8 mouse cellular contexts compared by ENCODE assay signal in the genomic region with DNA sequence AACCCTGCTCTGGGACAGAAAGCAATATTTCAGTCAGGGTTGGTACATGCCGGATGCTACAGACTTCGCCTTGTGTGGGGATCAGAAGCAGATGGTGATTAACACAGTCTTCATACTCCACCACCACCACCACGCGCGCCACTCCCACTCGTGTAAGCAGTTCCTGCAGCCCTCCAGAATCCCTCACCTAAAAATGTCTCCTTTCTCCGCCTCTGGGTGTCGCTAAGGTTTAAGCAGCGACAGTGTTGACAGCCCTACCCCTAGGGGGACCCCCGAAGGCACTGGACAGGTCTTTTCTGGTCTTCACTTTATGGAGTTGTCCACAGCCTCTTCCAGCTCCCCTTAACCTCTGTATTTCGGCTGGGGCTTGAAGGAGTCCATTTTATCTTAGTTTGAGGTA. TPM values are rescaled to one million over a fixed set of nuclear protein-coding genes. Genes with fewer than 3 reads are reported as not detected.
DNase-seq lines count a peak whose midpoint lies in the region; ATAC-seq and TF ChIP-seq lines count a peak whose summit lies in the region.

No protein-coding gene starts in this region.

- TF ChIP-seq CTCF in intestine, postnatal 0 days (IDR thresholded peaks at IDR 0.05; ENCODE audit: low read depth) = peak; percentile 90

- DNase-seq in B cell, adult 2 months = peak; percentile 58 to 59
- DNase-seq in MN1 (ENCODE audit: low spot score) = peak; percentile 70
- no peak for DNase-seq in midbrain, embryonic 11.5 days (ENCODE audit: low spot score, missing footprints)
- DNase-seq in spleen, adult 18-20 months = no peak

- H3K4me3 ChIP-seq in forebrain, embryonic 16.5 days (replicated peaks; ENCODE audit: low read length) = no peak overlapping the region
- peak overlapping the region; percentile 36 for H3K4me3 ChIP-seq in intestine, postnatal 0 days (ENCODE audit: low read depth, low read length)
- H3K4me3 ChIP-seq in limb, embryonic 12.5 days (replicated peaks) = peak overlapping the region; percentile 39
- no peak overlapping the region for H3K4me3 ChIP-seq in midbrain, embryonic 11.5 days (ENCODE audit: low read depth, low read length)
- peak overlapping the region; percentile 38 for H3K4me3 ChIP-seq in stomach, embryonic 15.5 days (replicated peaks)

- 1% methylated on average over 11 of the region's 11 CpGs for WGBS in forebrain, embryonic 16.5 days
- 2% methylated on average over 11 of the region's 11 CpGs for WGBS in intestine, postnatal 0 days
- WGBS in limb, embryonic 12.5 days = 3% methylated on average over 11 of the region's 11 CpGs
- WGBS in midbrain, embryonic 11.5 days = 5% methylated on average over 11 of the region's 11 CpGs
- WGBS in stomach, embryonic 15.5 days = 1% methylated on average over 11 of the region's 11 CpGs

- no peaks in the 10 kb centered on the region for H3K9me3 ChIP-seq in forebrain, embryonic 16.5 days (ENCODE audit: control insufficient read depth, low read length)
- H3K9me3 ChIP-seq in intestine, postnatal 0 days (ENCODE audit: control insufficient read depth) = no peaks in the 10 kb centered on the region
- H3K9me3 ChIP-seq in limb, embryonic 12.5 days = no peaks in the 10 kb centered on the region
- no peaks in the 10 kb centered on the region; the same call in 1 of the 2 replicates for H3K9me3 ChIP-seq in midbrain, embryonic 11.5 days (ENCODE audit: control insufficient read depth, low read length)
- no peaks in the 10 kb centered on the region for H3K9me3 ChIP-seq in stomach, embryonic 15.5 days

- H3K4me1 ChIP-seq in forebrain, embryonic 16.5 days (replicated peaks; ENCODE audit: control insufficient read depth, insufficient read depth, low read length) = peaks cover 22% of the 10 kb centered on the region
- H3K4me1 ChIP-seq in intestine, postnatal 0 days (replicated peaks; ENCODE audit: control insufficient read depth, insufficient read depth, low read length) = no peaks in the 10 kb centered on the region; the same call in 1 of the 2 replicates
- H3K4me1 ChIP-seq in limb, embryonic 12.5 days (replicated peaks) = peaks cover 36% of the 10 kb centered on the region
- peaks cover 20% of the 10 kb centered on the region for H3K4me1 ChIP-seq in midbrain, embryonic 11.5 days (ENCODE audit: control insufficient read depth, insufficient read depth, low read length)
- peaks cover 39% of the 10 kb centered on the region for H3K4me1 ChIP-seq in stomach, embryonic 15.5 days

- no peak overlapping the region for H3K27ac ChIP-seq in forebrain, embryonic 16.5 days (ENCODE audit: low read length)
- 0 out of 2 replicates have a peak overlapping the region, but pooled peaks have one; percentile 35 for H3K27ac ChIP-seq in intestine, postnatal 0 days (ENCODE audit: low read depth, low read length)
- 0 out of 2 replicates have a peak overlapping the region, but pooled peaks have one; percentile 72 for H3K27ac ChIP-seq in limb, embryonic 12.5 days
- no peak overlapping the region for H3K27ac ChIP-seq in midbrain, embryonic 11.5 days (ENCODE audit: low read depth, low read length)
- H3K27ac ChIP-seq in stomach, embryonic 15.5 days = peak overlapping the region; percentile 79; the same call in 1 of the 2 replicates

- no peaks in the 10 kb centered on the region for H3K36me3 ChIP-seq in forebrain, embryonic 16.5 days (ENCODE audit: control insufficient read depth, insufficient read depth)
- no peaks in the 10 kb centered on the region for H3K36me3 ChIP-seq in intestine, postnatal 0 days (ENCODE audit: control insufficient read depth, insufficient read depth)
- peaks cover 1% of the 10 kb centered on the region; the same call in 1 of the 2 replicates for H3K36me3 ChIP-seq in limb, embryonic 12.5 days
- H3K36me3 ChIP-seq in midbrain, embryonic 11.5 days (ENCODE audit: control insufficient read depth, insufficient read depth, low read length) = no peaks in the 10 kb centered on the region
- H3K36me3 ChIP-seq in stomach, embryonic 15.5 days = no peaks in the 10 kb centered on the region

- 0 out of 2 replicates have a peak, but pooled peaks cover 2% of the 10 kb centered on the region for H3K27me3 ChIP-seq in forebrain, embryonic 16.5 days (replicated peaks; ENCODE audit: control insufficient read depth, insufficient read depth, low read length)
- H3K27me3 ChIP-seq in intestine, postnatal 0 days (replicated peaks; ENCODE audit: control insufficient read depth, insufficient read depth, low read length) = no peaks in the 10 kb centered on the region
- no peaks in the 10 kb centered on the region for H3K27me3 ChIP-seq in limb, embryonic 12.5 days
- H3K27me3 ChIP-seq in midbrain, embryonic 11.5 days (ENCODE audit: control insufficient read depth, insufficient read depth, low read length) = no peaks in the 10 kb centered on the region; the same call in 1 of the 2 replicates
- no peaks in the 10 kb centered on the region for H3K27me3 ChIP-seq in stomach, embryonic 15.5 days (replicated peaks)

- ATAC-seq in forebrain, embryonic 16.5 days = no peak
- no peak for ATAC-seq in intestine, postnatal 0 days
- ATAC-seq in limb, embryonic 12.5 days (ENCODE audit: insufficient number of reproducible peaks, insufficient read depth, low FRiP score, low TSS enrichment, low read depth) = no peak
- no peak for ATAC-seq in midbrain, embryonic 11.5 days (ENCODE audit: low FRiP score)
- no peak for ATAC-seq in stomach, embryonic 15.5 days (ENCODE audit: insufficient read depth, low FRiP score, low read depth)

- H3K9ac ChIP-seq in forebrain, embryonic 16.5 days (replicated peaks; ENCODE audit: low read depth, low read length) = no peak overlapping the region
- H3K9ac ChIP-seq in intestine, postnatal 0 days (ENCODE audit: low read depth, low read length) = 0 out of 2 replicates have a peak overlapping the region, but pooled peaks have one; percentile 26
- 0 out of 2 replicates have a peak overlapping the region, but pooled peaks have one; percentile 57 for H3K9ac ChIP-seq in limb, embryonic 12.5 days (replicated peaks)
- no peak overlapping the region for H3K9ac ChIP-seq in midbrain, embryonic 11.5 days (ENCODE audit: low read length)
- no peak overlapping the region for H3K9ac ChIP-seq in stomach, embryonic 15.5 days

- peak overlapping the region; percentile 45 for H3K4me2 ChIP-seq in forebrain, embryonic 16.5 days (ENCODE audit: low read length)
- H3K4me2 ChIP-seq in intestine, postnatal 0 days (replicated peaks; ENCODE audit: low read depth) = peak overlapping the region; percentile 79
- peak overlapping the region; percentile 75 for H3K4me2 ChIP-seq in limb, embryonic 12.5 days
- H3K4me2 ChIP-seq in midbrain, embryonic 11.5 days = peak overlapping the region; percentile 38
- H3K4me2 ChIP-seq in stomach, embryonic 15.5 days = peak overlapping the region; percentile 81

RNA-seq across cellular contexts. Expression of a gene that starts 2.9 kb away (rescaled TPM):
- 213 and 234 TPM in 2 replicates for polyA plus RNA-seq in forebrain, embryonic 16.5 days (2015; fragmentation: Nextera tagmentation; extraction: Ambion mirVana)
- polyA plus RNA-seq in intestine, postnatal 0 days (2015; fragmentation: Nextera tagmentation; extraction: Ambion mirVana) = 113 and 115 TPM in 2 replicates
- polyA plus RNA-seq in limb, embryonic 12.5 days (2016; fragmentation: Nextera tagmentation; extraction: Ambion mirVana) = 338 and 357 TPM in 2 replicates
- polyA plus RNA-seq in midbrain, embryonic 11.5 days (2014; fragmentation: Nextera tagmentation; extraction: Ambion mirVana) = 297 and 318 TPM in 2 replicates
- polyA plus RNA-seq in stomach, embryonic 15.5 days (2015; fragmentation: Nextera tagmentation; extraction: Ambion mirVana) = 284 and 293 TPM in 2 replicates

RNA-seq across cellular contexts. Expression of a gene that starts 12.8 kb away (rescaled TPM):
- polyA plus RNA-seq in forebrain, embryonic 16.5 days (2015; fragmentation: Nextera tagmentation; extraction: Ambion mirVana) = 24.9 and 32.0 TPM in 2 replicates
- 2.8 and 3.5 TPM in 2 replicates for polyA plus RNA-seq in intestine, postnatal 0 days (2015; fragmentation: Nextera tagmentation; extraction: Ambion mirVana)
- 4.8 and 5.6 TPM in 2 replicates for polyA plus RNA-seq in limb, embryonic 12.5 days (2016; fragmentation: Nextera tagmentation; extraction: Ambion mirVana)
- 5.0 and 6.5 TPM in 2 replicates for polyA plus RNA-seq in midbrain, embryonic 11.5 days (2014; fragmentation: Nextera tagmentation; extraction: Ambion mirVana)
- 5.9 and 6.2 TPM in 2 replicates for polyA plus RNA-seq in stomach, embryonic 15.5 days (2015; fragmentation: Nextera tagmentation; extraction: Ambion mirVana)

RNA-seq across cellular contexts. Expression of a gene that starts 21.7 kb away (rescaled TPM):
- 10.4 and 13.7 TPM in 2 replicates for polyA plus RNA-seq in forebrain, embryonic 16.5 days (2015; fragmentation: Nextera tagmentation; extraction: Ambion mirVana)
- polyA plus RNA-seq in intestine, postnatal 0 days (2015; fragmentation: Nextera tagmentation; extraction: Ambion mirVana) = 8.0 and 9.2 TPM in 2 replicates
- polyA plus RNA-seq in limb, embryonic 12.5 days (2016; fragmentation: Nextera tagmentation; extraction: Ambion mirVana) = 15.0 and 16.1 TPM in 2 replicates
- 6.1 and 7.1 TPM in 2 replicates for polyA plus RNA-seq in midbrain, embryonic 11.5 days (2014; fragmentation: Nextera tagmentation; extraction: Ambion mirVana)
- 13.6 and 15.8 TPM in 2 replicates for polyA plus RNA-seq in stomach, embryonic 15.5 days (2015; fragmentation: Nextera tagmentation; extraction: Ambion mirVana)

Comparison
In these comparisons a context has a peak if more than half of its experiments do, and no peak if none do; other contexts are left out.
1. DNase-seq: peak in B cell, adult 2 months (2 of 2) and MN1 (single experiment); none in midbrain, embryonic 11.5 days (single experiment) and spleen, adult 18-20 months (0 of 2).
2. H3K27ac ChIP-seq: peak in intestine, postnatal 0 days (single experiment), limb, embryonic 12.5 days (single experiment) and stomach, embryonic 15.5 days (single experiment); none in forebrain, embryonic 16.5 days (single experiment) and midbrain, embryonic 11.5 days (single experiment).
3. H3K4me3 ChIP-seq: peak in intestine, postnatal 0 days (single experiment), limb, embryonic 12.5 days (single experiment) and stomach, embryonic 15.5 days (single experiment); none in forebrain, embryonic 16.5 days (single experiment) and midbrain, embryonic 11.5 days (single experiment).
4. H3K9ac ChIP-seq: peak in intestine, postnatal 0 days (single experiment) and limb, embryonic 12.5 days (single experiment); none in forebrain, embryonic 16.5 days (single experiment), midbrain, embryonic 11.5 days (single experiment) and stomach, embryonic 15.5 days (single experiment).
5. Peak in every context shown above with its lines, with median percentiles within 50 percentile points of each other: H3K4me2 ChIP-seq.